Mouse (Mus musculus) CH12.LX (cell line): ENCODE data around the gene Rhoq.

ENCODE experiments used
- CTCF ChIP-seq, 2 experiments: IDR thresholded peaks in 1 of 2; conservative IDR thresholded peaks in 1 of 2; 2 replicates each; pipeline ENCODE4 v1.5.1; 2011 to 2012; ENCODE audit warnings: low read depth in 2 of 2, low read length in 2 of 2, improper control_type of control experiment in 1 of 2, inconsistent platforms in 1 of 2, mild to moderate bottlenecking in 1 of 2, moderate library complexity in 1 of 2
- MYC ChIP-seq: IDR thresholded peaks from 2 replicates; pipeline ENCODE4 v1.6.1; 2011; ENCODE audit warnings: low read depth, mild to moderate bottlenecking, improper control_type of control experiment, low read length
- POLR2A ChIP-seq: IDR thresholded peaks from 2 replicates; pipeline ENCODE4 v1.6.1; 2011; ENCODE audit warnings: low read depth, mild to moderate bottlenecking, improper control_type of control experiment, low read length

DNA sequence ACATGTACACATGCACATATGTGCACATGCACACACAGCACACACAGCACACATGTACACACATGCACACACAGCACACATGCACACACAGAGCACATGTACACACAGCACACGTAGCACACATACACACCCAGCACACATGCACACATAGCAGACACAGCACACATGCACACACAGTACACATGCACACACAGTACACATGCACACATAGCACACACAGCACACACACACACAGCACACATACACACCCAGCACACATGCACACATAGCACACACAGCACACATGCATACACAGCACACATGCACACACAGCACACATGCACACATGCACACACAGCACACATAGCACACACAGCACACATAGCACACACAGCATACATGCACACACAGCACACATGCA, 18.3 kb downstream of the Rhoq start:
- no peak for TF ChIP-seq CTCF (conservative IDR thresholded peaks at IDR 0.05 in 1 of 2, IDR thresholded peaks at IDR 0.05 in 1 of 2; ENCODE audit: low read depth in 2 of 2, low read length in 2 of 2)
- TF ChIP-seq MYC = no peak
- TF ChIP-seq POLR2A = no peak
